Mouse (Mus musculus) R1 (cell line): ENCODE data around the gene Agk.
A peak's percentile ranks its signal among the peaks of the same experiment; 100 is the strongest.

Experiments used
- DNase-seq: peaks from one replicate; pipeline ENCODE4 v3.0.0-alpha.2; 2018; ENCODE audit warnings: low read depth, low spot score

Gene Agk

GRCm38 (mm10) chr6:40411085-40411484 lies 86.1 kb downstream of the Agk start:
- no peak for DNase-seq

- DNase-seq: no peak
These were observed 88.1 kb downstream of the Agk start for GRCm38 (mm10) chr6:40413046-40413445.

GRCm38 (mm10) chr6:40413565-40413964 lies 88.6 kb downstream of the Agk start:
- DNase-seq: no peak

- no peak for DNase-seq
These were observed 90.8 kb downstream of the Agk start for GRCm38 (mm10) chr6:40415799-40416198.

- DNase-seq: no peak
These were observed 93.4 kb downstream of the Agk start for GRCm38 (mm10) chr6:40418386-40418785.

- DNase-seq: no peak
These were observed 96.1 kb downstream of the Agk start for GRCm38 (mm10) chr6:40421099-40421498.

- no peak for DNase-seq
These were observed 98.0 kb downstream of the Agk start for GRCm38 (mm10) chr6:40423013-40423412.

DNA sequence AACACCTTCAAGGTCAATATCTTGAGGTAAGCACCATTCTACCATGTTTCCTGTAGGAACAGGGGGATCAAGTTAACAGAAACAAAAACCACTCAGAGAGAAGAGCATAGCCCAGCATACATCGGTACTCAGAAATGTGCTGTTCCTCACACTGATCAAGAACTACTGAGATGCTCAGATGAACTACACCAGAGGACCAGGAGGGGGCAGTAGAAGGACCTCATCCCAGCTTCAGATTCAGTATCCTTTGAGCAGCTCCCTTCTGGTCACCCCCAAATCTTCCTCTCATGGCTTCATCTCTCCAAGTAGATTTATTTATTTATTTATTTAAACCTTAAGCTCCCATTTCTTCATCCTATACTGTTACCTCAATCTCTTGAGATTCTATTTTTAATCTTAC lies 98.8 kb downstream of the Agk start:
- DNase-seq: peak; percentile 62

- DNase-seq: no peak
These were observed 102.5 kb downstream of the Agk start for GRCm38 (mm10) chr6:40427441-40427840.

DNA sequence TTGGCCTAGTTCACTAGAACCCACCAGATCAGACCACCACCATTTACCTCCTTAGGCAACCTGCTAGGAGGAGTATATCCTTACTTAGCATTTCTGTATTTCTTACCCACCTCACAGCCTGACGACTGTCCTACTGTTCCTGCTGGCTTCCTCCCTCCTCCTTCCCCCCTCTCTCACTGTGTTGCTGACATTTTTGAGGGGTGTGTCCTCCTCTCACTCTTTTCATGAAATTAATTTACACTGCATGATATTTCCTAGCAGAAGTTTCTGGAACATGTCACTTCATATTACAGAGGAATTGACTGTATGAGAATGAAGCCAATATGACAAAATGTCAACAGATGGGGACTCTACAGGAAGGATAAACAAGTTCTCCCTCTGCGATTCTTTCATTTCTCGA lies 103.7 kb downstream of the Agk start:
- DNase-seq: no peak

DNA sequence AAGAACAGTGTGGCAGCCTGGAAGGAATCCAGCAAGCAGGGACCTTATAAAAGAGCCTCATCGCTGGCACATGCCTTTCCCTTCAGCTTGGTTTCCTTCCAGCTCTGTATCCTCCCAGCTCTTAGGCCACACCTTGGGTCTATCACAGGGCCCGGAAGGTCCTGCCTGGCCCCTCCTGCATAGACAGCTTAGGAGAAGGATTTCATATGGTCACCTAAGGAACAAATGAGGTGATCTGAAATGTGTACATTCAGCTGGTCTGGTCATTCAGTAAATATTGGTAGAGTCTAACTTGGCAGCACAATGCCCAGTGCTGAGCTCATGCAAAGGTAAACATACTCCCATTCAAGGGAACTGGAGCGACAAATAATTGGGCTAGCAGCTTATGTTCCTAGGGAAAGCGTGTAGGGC lies 104.6 kb downstream of the Agk start:
- no peak for DNase-seq

DNA sequence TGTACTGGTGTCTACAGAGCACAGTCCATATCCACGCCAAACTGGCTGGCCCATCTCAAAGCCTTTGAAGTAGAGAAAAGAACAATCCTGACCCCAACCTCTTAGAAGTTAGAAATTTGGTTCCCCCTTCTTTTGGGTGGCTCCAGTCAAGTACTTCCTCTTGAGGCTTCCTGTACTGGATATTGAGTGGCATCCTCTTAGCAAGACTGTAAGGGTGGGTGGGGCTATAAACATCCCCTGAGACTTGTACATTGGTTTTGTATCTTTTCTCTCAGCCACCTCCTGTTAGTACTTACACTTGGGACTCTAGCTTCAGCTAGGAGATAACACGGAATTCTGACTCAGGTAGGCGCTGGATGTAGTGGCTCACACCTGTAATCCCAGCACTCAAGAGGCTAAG lies 105.3 kb downstream of the Agk start:
- DNase-seq: no peak

GRCm38 (mm10) chr6:40430878-40431277 lies 105.9 kb downstream of the Agk start:
- DNase-seq: no peak

DNA sequence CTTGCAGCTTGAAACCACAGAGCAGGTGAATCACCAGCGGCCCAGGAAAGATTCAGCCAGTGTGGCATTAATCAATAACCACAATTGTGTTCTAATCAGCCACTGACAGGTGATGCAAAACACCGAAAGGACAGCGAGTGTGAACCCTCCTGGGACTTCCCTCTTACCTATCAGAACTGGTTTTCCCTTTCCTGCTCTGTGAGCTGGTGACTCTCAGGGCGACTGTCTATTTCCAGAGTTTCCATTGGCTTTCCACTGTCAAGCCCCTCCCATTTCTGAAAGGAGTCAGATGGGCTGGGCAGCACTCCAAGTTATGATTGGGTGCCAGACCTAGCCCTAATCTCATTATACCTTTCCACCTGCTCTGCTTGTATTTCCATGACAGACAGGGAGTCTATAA lies 106.4 kb downstream of the Agk start:
- DNase-seq: peak; percentile 23

- DNase-seq: no peak
These were observed 106.8 kb downstream of the Agk start for GRCm38 (mm10) chr6:40431812-40432211.

- no peak for DNase-seq
These were observed 107.6 kb downstream of the Agk start for GRCm38 (mm10) chr6:40432346-40433275.

DNA sequence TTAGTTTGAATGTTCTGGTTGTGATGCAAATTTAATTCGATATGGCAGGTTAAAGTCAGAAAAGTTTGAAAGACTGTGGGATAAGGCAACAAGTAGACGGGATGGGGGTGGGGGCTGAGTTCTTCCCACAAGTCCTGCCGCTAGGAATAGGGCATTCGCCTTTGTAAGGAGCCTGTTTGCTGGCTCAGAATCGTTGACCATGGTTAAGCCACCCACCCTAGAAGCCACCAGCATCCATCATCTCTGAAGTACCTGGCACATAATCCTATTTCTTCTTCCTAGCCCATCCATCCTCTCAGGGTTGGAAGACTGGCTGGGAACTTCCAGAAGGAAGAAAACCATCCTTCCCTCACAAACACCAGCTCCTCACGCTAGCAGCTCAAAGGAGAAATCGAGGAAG lies 109.7 kb downstream of the Agk start:
- DNase-seq: no peak

DNA sequence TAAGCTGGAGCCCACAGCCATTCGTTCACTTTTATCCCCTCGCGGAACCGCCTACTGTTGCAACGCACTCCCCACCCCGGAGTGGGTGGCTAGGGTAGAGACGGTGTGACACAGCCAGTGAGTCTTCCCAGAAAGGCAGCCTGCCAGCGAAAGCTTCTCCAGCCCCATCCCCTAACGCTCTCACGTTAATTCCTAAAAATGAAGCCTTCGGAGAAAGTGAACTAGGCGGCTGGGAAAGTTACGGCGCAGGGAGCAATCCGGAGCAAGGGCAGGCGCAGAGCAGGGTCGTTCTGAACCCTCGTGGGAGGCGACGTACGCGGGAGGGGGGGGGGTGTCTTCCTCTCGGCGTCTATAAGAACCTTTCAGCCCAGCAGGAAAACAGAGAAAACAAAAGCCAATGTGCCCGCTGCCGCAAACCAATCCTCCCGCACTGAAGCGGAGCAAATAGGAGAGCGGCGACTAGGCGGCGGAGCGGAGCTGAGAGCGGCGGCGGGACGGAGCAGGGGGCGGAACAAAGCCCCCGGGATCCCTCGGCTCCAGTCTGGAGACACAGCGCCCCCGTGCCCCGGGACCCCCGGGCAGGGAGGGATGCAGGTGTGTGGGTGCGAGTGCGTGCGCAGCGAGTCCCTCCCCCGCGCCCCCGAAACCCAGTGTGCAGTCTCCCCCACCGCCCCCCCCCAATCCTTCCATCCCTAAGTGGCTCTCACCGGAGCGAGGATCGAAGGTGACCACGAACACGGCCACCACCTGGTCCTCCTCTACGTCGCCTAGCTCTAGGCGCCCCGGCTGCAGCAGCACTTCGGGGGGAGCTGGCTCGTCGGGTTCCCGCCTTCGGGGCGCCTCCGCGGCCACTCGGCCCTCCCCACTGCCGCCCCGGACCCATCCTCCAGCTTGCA lies 110.4 kb downstream of the Agk start:
- peak; percentile 59 for DNase-seq

GRCm38 (mm10) chr6:40436047-40436483 lies 111.1 kb downstream of the Agk start, which contains the start of gene E330009J07Rik:
E330009J07Rik (minus strand) TSS chr6:40436135.
- DNase-seq: peak; percentile 69

GRCm38 (mm10) chr6:40438936-40439335 lies 114.0 kb downstream of the Agk start, which contains the start of gene Wee2:
Wee2 (plus strand) TSS chr6:40439088.
- no peak for DNase-seq

DNA sequence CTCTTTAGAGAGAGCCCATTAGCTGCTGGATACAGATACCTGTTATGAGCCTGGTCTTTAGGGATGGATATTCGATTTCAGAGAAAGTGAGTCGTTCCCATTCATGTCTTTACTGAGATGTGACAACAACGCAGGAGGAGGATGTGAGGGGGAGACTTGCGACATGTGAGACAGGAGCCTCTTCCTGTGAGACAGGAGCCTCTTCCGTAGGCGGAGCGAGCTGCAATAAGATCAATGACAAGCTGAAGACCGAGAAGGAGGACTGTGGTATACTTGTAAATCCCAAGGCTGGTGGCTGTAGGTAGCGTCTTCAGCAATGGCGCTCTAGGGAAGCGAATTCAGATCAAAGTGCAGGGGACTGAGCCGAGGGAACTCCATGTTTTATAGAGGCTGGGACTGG lies 114.8 kb downstream of the Agk start:
- DNase-seq: no peak

DNA sequence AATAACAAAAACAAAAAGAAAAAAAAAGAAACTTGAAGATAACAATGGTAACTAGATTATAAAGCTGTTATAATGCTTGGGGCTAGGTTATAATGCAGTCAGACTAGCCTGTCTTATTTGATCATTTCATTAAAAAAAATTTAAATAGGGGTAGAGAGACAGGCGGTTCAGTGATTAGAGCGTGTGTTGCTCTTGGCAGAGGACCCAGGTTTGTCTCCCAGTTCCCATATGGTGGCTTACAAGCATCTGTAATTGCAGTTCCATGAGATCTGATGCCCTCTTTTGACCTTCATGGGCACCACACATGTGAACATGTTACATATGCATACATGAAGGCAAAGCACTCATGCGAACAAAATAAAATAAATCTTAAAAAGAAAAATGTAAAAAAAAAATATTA lies 116.3 kb downstream of the Agk start:
- no peak for DNase-seq
